Mouse (Mus musculus) urinary bladder, postnatal 10 days (tissue): ENCODE measurements at regions not wholly inside any gene's neighbourhood (a gene's known extent, or its start where the extent isn't known, plus 50 kb on each side); places are given as distances from the start of the nearest gene placed in this dataset.

Source experiments
- DNase-seq: peaks from one replicate; pipeline ENCODE4 v3.0.0; 2022; ENCODE audit warnings: low spot score

DNA sequence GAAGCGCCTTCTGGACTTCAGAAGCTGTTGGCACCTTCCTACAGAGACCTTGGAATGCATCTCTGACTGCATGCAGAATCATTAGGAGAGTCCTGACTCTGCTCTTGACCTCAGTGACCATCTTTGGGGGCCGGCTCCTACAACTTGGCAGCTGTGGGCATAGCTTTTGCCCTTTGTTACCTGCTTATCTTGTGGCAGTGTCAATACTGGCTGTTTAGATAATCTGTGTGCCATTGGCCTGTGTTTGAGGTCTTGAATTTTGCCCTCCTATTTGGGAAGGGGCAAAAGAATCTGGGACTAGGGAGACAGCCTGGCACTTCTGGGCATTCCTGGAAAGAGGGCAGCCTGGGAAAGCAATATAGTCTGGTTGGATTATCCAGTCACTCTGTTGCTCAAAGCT, 137.8 kb upstream of the Gli2 start:
- DNase-seq = no peak

DNA sequence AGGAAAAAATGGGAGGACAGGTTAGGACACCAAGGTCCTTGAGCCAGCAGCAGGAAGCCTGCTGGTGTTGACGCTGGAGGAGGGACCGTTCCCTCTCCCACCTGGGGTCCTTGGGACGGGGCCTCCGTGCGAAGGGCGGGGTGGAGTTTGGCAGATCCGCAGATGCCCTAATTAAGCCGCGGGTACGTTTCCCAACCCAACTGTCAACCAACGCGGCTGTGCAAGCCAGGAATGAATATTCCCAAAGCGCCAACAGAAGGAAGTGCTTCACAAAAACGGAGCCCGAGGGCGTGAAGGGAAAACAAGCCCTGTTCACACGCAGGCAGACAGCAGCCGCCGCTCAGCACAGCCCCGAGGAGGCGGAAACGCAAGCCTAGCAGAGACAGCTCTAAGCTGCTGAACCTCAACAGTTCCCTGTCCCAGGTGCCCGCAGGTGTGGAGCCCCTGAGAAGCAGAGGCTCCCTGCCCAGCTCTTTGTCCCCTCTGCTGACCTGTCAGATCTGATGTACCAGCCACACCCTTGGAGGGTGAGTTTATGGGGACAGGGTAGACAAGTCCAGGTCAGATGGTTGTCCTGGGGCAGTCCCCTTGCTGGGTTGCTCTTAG, 136.1 kb upstream of the Gli2 start:
- no peak for DNase-seq

DNA sequence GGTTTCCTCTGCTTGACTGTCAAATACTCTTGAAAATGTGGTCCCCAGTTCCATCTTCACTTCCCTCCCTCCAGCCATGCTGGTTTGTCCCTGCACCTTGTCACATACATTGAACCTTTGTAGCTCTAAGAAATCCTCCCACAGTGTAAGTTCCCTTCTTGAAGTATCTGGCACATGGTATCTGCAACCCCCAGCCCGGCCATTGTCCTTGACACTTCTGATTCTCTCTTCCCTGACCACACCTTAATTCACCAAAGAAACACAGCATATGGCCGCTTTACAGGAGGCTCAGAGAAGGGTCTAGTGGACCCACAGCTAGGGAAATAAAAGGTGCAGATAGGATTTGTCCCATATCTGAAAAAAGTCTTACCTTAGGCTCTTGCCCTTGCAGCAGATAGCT, 133.9 kb upstream of the Gli2 start:
- DNase-seq = no peak

DNA sequence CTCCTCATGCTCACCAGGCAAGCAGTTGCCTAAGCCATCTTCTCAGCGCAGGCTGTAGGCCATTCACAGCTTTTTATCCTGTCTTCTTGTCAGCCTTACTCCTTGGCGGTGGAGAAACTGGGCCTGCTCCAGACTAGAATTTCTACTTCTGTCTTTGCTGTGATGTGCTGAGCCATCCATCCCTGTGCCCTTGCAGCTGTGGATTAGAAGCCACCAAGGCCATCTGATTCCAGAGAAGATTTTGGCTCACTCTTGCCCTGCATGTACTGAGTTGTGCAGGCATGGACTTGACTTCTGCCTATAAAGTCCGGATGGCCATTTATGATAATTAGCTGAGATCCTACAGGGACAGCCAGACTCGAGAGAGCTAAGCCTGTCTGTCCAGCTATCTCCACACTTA, 133.4 kb upstream of the Gli2 start:
- no peak for DNase-seq

DNA sequence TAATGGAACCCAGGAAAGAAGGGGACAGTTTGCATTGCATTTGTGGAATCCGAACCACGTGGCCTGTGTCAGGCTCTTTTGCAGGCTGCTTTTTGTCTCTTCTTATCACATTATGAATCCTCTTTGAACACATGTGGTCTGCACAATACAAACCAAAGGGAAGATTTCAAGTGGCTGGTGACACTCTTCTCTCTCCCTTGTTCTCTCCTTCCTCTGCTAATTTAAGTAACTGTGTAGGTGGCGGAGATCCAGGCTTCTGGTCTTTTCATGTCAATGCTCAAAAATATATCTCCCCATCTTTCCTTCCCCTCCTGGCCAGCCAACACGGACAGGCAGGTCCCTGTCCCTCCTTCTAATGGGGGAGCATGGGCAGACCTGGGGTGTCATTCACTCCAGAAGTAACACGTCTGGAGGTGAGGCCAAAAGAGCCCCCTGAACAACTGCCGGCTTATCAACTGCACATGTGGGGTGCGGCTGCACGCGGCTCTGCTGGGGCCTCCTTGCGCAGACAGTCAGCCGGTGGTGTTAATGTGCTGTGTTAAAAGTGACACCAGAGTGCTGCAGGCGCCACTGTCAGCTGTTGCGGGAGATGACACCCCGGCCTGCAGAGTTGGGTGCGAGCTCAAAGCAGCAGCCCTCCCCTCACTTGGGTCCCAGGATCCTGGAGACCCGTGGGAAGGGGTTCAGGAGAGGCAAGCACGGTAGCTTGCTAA, 130.3 kb upstream of the Gli2 start:
- DNase-seq = no peak

DNA sequence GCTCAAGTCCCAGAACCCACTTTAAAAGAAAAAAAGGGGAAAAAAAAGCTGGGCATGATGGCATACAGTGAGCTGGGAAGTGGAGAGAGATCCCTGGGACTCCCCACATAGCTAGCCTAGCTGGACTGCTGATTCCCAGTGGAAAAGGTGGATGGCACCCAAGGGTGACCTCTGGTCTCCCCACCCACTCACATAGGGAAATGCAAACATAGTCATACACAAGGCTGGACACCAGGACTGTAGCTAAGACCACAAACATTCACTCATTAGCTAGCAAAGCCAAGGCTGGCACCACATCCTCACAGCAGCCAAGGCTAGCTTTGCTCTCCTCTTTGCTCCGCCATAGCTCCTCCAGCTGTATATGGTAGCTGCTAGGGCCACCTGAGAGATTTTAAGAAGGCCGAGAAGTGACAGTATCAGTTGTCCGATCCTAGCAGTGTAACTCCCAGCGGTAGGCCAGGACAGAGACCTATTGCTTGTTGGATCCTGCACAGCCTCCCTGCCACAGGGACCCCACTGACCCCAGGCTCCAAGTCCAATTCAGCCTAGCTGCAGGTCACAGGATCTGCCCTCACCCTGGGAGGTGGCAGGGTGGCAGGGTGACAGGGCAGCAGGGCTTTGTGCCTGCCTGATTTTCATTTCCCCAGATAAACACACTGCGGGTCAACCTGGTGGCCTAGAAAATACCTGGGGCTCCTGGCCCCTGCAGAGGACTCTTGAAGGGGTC, 119.8 kb upstream of the Gli2 start:
- no peak for DNase-seq

DNA sequence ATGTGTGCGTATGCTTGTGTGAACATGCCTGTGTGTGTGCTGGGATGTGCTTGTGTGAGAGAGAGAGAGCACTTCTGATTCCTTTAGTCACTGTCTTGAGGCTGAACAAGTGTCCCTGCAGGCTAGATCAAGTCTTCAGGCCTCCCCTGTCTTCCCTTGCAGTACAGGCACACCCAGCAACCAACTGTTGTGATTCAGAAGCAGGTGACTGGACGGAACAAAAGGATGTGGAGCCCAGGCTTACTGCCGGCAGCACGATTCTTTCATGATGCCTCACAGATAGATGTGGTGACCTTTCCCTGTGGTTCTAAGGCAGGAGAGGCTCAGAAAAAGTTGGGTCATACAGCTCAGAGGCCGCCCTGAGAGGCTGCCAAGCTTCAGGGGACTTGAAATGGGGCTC, 114.0 kb upstream of the Gli2 start:
- no peak for DNase-seq

DNA sequence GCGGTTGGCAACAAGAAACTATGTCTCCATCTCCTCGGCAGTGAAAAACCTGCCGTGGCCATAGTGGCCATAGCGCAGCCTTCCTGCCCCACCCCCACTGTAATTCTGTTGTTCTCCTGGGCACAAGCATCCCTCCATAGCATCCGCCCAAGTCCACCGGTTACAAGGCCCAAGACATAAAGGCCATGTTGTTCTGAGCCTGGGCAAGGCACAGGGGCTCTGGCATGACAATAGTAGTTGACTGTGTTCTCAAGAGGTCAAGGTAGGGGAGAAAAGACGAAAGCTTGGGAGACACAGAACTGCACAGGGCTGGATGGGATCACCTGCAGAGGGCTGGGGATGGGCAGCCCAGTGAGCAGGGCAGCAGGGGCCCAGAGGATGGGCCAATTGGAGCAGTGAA, 112.9 kb upstream of the Gli2 start:
- DNase-seq = no peak

DNA sequence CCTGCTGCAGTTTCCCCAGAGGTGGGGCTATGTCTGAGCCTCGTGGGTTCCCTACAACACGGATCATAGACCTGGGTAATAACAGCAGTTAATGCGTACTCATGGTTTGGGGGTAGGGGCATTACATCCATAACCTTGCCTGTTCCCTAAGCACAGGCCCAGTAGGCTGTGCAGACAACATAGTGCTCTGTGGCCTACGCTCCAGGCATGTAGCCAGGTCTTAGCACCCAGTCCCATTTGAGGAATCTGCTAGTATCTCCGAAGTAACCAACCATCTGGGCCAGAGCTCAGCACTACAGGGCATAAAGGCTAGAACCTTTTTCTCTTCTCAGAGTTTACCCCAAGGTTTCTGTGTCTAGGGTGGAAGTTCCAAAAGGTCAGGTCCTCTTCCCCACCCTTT, 111.4 kb upstream of the Gli2 start:
- no peak for DNase-seq

DNA sequence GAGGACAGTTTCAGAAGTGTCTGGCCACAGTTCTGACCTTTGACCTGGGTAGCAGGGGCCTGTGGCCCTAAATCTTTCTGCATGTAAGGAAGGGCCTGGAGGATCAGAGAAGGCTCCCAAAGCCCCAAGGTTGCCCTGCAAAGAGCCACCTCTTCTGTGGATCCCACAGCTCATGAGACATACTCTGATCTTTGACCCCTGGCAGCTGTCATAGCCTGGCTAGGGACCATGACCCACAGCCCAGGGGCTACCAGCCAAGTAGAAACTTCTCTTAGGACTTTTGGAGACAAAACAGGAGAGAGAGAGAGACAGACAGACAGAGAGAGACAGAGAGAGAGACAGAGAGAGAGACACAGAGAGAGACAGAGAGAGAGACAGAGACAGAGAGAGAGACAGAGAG, 110.4 kb upstream of the Gli2 start:
- DNase-seq = no peak

DNA sequence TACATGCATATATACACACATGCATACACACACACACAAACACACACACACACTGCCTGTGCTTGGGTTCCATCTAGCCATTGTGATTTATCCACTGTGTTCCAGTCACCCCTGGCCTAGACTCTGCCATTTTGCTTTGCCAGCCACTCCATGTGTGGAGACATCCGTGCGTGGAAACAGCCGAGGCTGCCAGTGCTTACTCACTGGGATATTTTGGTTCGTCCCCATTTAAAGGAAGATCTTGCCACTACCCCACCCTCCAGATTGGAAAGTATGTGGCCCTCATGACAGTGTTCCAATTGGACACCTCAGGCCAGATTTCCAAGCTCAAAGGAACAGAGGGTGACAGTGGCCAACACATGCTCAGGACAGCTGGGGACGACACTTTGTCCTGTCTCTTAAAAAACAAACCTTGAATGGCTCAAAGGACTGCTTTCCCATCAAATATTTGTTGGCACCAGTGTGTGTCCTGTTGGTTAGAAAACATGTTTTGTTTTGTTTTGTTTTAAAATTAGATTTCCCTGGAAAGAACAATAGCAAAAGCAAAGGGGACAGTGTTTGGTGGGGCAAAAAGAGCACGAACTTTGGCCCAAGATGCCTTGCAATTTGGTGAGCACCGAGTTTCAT, 109.8 kb upstream of the Gli2 start:
- DNase-seq = no peak

DNA sequence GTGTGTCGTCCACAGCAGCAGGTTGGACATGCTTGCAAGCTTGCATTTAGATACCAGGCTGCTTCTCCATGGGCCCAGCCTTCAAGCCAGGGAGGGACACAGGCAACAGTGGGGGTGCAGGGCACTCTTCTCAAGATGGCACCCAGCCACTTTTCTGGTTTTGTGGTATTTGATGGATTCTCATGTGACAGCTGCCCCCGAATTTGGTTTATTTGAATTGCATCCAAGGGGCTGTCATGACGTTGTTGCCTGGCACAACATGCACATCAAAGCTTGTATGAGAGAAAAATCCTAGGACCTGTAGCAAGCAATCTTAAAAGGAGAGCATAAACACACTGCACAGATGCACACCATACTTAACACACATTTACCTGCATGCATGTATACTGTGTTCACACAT, 108.3 kb upstream of the Gli2 start:
- DNase-seq = no peak

DNA sequence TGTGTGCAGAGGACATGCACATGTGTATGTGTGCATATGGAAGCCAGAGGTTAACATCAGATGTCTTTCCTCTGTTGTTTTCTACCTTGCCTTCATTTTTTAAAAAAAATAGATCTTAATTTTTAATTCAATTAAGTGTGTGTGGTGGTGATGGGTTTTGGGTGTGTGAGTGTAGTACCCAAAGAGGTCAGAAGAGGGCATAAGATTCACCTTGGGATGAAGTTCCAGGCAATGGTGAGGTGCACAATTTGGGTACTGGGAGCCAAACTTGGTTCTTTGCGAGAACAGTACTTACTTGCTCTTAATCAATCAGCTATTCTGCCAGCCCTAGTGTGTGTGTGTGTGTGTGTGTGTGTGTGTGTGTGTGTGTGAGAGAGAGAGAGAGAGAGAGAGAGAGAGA, 106.9 kb upstream of the Gli2 start:
- no peak for DNase-seq

DNA sequence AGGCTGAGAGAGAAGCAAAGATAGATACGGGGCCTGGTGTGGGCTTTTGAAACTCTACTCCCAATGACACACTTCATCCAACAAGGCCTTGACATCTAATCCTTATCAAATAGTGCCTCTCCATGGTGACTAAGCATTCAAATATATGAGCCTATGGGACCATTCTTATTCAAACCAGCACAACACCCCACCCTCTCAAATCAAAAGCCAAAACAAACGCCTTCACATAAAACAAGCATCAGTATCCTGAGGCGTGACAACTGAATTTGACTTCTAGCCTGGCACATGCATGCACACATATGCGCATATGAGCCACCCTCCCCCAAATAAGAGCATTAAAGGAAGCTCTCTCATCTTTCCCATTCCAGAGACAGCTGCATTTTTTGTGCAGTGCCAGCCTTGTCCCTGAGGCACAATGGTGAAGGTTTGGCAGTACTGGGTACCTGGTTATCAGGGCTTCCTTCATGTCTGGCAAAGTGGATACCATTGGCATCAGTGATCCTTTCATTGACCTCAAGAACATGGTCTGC, 103.8 kb upstream of the Gli2 start:
- no peak for DNase-seq

DNA sequence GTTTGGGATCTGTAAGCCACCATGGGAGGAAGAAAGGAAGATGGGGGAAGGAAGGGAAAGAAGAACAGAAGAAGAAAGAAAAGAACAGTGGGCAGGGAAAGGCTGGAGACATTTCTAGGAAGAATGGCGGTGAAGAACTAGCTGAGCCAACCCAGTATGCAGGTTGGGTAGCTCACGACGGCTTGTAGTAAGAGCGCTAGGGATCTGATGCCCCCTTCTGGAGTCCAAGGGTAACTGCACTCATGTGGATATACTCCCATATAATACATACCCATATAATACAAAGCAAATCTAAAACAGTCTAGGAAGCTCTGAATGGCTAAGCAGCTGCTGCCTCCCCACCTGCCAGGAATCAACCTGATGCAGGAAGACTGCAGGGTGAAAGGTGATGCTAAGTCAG, 100.2 kb upstream of the Gli2 start:
- DNase-seq = no peak

DNA sequence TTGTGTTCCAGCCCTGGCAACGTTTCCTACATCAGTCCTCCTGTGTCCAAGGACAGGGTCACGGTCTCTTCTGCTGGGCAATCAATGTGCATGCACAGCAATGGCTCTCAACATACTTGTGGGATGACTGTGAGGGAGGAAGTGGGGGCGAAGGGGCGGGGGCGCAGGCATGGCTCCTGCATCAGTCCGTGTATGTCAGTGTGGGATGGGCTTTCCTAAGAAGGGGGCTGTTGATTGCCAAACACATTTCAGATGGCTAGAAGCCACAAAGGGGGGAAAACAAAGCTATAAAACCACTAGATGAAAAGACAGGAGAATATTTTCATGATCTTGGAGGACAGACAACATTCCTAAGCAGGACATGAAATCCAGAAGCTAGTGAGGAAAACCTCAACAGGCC, 99.4 kb upstream of the Gli2 start:
- no peak for DNase-seq

DNA sequence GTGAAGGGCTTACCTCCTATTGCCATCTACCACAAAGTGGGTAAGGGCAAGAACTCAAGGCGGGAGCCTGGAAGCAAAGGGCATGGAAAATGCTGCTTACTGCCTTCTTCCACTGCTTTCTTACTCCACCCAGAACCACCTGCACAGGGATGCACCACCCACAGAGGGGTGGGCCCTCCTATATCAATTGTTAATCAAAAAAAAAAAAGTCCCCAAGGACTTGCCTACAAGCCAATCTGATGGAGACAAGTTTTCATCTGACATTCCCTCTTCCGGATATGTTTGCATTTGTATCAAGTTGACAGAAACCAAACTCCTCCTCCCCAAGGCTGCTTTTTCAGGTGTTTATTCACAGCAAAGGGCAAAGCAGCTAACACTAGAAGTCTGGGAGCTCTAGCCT, 94.1 kb upstream of the Gli2 start:
- DNase-seq = no peak

DNA sequence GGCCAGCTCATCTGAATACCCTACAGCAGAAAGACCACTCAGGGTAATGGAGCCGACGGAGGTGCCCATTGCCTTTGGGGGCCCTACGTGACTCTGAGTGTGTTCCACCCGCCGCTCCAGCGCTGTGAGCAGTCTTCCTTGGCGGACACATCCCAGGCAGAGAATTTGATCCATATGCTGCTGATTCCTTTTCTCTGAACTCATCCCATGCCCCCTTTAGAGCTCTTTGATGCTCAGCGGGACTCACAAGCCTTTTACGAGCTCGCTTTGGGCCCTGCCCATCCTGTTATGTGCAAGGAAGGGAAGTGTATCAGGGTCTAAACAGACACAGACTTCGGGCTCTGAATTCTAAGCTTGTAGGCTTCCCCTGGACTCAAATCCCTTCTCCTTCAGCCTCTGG, 90.4 kb upstream of the Gli2 start:
- no peak for DNase-seq

DNA sequence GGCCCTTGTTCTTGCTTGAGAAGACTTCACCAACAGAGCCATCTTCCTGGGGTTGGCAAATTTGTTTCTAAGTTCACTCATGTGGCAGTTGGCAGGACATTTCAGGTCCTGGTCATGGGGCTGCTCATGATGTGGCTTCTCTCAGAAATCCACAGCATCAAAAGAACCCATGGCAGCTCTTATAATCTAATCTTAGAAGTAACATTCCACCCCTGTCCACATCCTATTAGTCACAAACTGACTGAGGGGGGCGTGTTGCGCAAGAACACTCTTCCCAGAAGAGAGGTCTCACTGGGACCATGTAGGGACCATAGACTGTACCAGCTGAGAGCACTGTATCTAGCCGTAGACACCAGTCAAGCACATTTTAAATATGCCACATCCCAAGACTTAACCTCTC, 75.6 kb upstream of the Gli2 start:
- DNase-seq = no peak

DNA sequence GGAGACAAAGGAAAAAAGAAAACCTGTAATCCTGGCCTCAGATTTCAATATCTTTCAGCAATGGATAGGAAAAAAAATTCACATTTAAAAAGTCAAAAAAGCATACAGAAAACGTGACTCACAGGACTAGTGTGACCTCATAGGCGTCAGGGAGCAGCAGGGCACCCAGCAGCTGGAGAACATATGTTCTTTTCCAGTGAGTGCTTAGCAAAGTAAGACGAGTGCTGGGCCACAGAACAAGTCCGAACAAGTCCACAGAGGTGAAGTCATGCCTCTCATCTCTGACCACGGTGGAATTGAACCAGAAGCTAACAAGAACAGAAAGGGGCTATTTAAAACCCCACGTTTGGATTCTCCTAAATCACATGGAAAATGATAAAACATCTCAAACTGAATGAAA, 72.1 kb upstream of the Gli2 start:
- DNase-seq = no peak

DNA sequence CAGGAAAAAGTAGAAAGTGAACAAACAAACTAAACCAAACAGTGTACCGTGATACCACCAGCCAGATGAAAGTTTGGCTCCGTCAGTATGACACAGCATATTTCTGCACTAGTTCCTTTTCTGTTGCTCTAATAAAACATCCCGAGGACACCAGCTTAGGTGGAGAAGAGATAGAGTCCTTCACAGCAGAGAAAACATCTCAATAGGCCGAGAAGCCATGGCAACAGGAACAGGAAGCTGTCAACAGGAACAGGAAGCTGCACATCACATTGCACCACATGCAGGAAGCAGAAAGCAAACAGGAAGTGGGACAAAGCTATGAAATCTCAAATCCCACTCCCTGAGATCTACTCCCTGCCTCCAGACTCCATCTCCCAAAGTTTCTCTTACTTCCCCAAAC, 71.4 kb upstream of the Gli2 start:
- no peak for DNase-seq

DNA sequence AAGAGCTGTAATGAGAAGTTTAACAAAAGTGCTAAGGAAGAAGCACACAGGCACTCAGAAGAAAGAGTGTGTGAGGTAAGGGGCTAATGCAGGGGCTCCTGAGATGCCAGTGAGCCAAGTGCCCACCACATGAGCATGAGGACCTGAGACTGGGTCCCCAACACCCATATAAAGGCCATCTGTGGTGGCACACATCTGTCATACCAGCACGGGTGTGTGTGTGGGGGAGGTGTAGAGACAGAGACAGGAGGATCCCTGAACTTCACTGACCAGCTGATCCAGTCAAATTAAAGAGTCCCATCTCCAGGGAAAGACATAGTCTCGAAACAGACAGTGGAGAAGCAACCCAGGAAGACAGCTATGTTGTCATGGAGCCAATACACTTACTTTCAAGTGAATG, 70.6 kb upstream of the Gli2 start:
- DNase-seq = no peak

DNA sequence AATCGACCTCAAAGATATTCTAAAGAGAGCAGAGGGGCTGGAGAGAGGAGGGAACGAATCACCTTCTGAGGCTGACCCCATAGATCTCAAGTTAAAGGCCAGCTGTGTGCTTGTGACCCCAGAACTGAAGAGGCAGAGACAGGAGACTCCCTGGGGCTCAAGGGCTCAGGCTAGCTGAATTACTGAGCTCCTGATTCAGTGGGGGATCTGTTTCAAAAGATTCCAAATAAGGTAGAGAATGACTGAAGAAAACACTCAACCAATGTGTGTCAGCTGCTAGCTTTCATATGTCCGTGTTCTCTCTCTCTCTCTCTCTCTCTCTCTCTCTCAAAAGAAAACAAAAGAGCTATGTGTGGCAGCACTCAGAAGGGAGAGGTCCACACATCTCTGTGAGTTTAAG, 70.0 kb upstream of the Gli2 start:
- DNase-seq = no peak
